Mouse (Mus musculus) midbrain, embryonic 12.5 days (tissue): ENCODE measurements at regions not wholly inside any gene's neighbourhood (a gene's known extent, or its start where the extent isn't known, plus 50 kb on each side); places are given as distances from the start of the nearest gene placed in this dataset.
"Not testable (repeated sequence)": the region's sequence is repeated elsewhere in the genome, so short reads cannot be mapped to it uniquely, and the experiment has no call there.

ENCODE experiments used
- ATAC-seq: fragments of 200-750 bp; cut with Nextera tagmentation; 2 replicates; pipeline ENCODE4 v1.8.0; 2017; ENCODE audit warnings: low read depth, moderate TSS enrichment, moderate library complexity; ENCODE audit not compliant: low FRiP score
- H3K27ac ChIP-seq: fragments of 300-500 bp; sonication (generic); replicated peaks from 2 replicates; pipeline ENCODE4 v1.5.1; 2016; ENCODE audit warnings: mild to moderate bottlenecking
- H3K27me3 ChIP-seq: fragments of 300-500 bp; sonication (generic); 2 replicates; pipeline ENCODE4 v1.6.1; 2016; ENCODE audit warnings: mild to moderate bottlenecking
- H3K36me3 ChIP-seq: fragments of 300-500 bp; sonication (generic); 2 replicates; pipeline ENCODE4 v1.6.1; 2016
- H3K4me1 ChIP-seq: fragments of 300-500 bp; sonication (generic); 2 replicates; pipeline ENCODE4 v1.6.1; 2016
- H3K4me2 ChIP-seq: fragments of 300-500 bp; sonication (generic); replicated peaks from 2 replicates; pipeline ENCODE4 v1.6.1; 2016; ENCODE audit warnings: mild to moderate bottlenecking, moderate library complexity
- H3K4me3 ChIP-seq: fragments of 300-500 bp; sonication (generic); 2 replicates; pipeline ENCODE4 v1.5.1; 2016; ENCODE audit warnings: mild to moderate bottlenecking
- H3K9ac ChIP-seq: fragments of 300-500 bp; sonication (generic); replicated peaks from 2 replicates; pipeline ENCODE4 v1.6.1; 2016; ENCODE audit warnings: mild to moderate bottlenecking, moderate library complexity
- H3K9me3 ChIP-seq: fragments of 300-500 bp; sonication (generic); 2 replicates; pipeline ENCODE4 v1.6.1; 2016; ENCODE audit warnings: mild to moderate bottlenecking
- WGBS: fragments of 180-500 bp; shearing (Covaris S2); methylation state at CpG from one replicate; pipeline ENCODE4 v1.1.7; 2016; 5-methylcytosine and 5-hydroxymethylcytosine counted together

- not testable (repeated sequence) for H3K9ac ChIP-seq, ATAC-seq, H3K4me2 ChIP-seq, H3K36me3 ChIP-seq, H3K4me1 ChIP-seq, H3K9me3 ChIP-seq, H3K4me3 ChIP-seq, H3K27me3 ChIP-seq, H3K27ac ChIP-seq
- WGBS, result 85% methylated on average over 3 of the region's 3 CpGs
Observed at GRCm38 (mm10) chr14:53654669-53655068, 599.2 kb downstream of the Dad1 start.

GRCm38 (mm10) chr14:53651061-53651460 lies 602.8 kb downstream of the Dad1 start:
- H3K27ac ChIP-seq, H3K36me3 ChIP-seq, H3K4me3 ChIP-seq, H3K9ac ChIP-seq, H3K9me3 ChIP-seq, H3K27me3 ChIP-seq, H3K4me2 ChIP-seq, ATAC-seq, H3K4me1 ChIP-seq: not testable (repeated sequence)
- WGBS, result 50% methylated on average over 5 of the region's 5 CpGs

- H3K9me3 ChIP-seq, ATAC-seq, H3K36me3 ChIP-seq, H3K4me3 ChIP-seq, H3K4me1 ChIP-seq, H3K27ac ChIP-seq, H3K9ac ChIP-seq, H3K27me3 ChIP-seq, H3K4me2 ChIP-seq: not testable (repeated sequence)
- 100% methylated on average over 2 of the region's 2 CpGs for WGBS
Observed at GRCm38 (mm10) chr14:53649189-53649588, 604.7 kb downstream of the Dad1 start.

- WGBS, result 76% methylated on average over 1 of the region's 1 CpGs
- not testable (repeated sequence) for ATAC-seq
Observed at GRCm38 (mm10) chr14:53640441-53640840, 613.5 kb downstream of the Dad1 start.

GRCm38 (mm10) chr14:53637664-53638063 lies 616.2 kb downstream of the Dad1 start:
- H3K36me3 ChIP-seq, H3K27ac ChIP-seq, ATAC-seq, H3K9me3 ChIP-seq, H3K4me3 ChIP-seq, H3K4me1 ChIP-seq, H3K9ac ChIP-seq, H3K4me2 ChIP-seq, H3K27me3 ChIP-seq: not testable (repeated sequence)
- WGBS, result 71% methylated on average over 1 of the region's 1 CpGs

More at GRCm38 (mm10) chr14:53640441-53640840, 613.5 kb downstream of the Dad1 start:
- not testable (repeated sequence) for H3K27me3 ChIP-seq, H3K9ac ChIP-seq, H3K9me3 ChIP-seq, H3K36me3 ChIP-seq, H3K4me2 ChIP-seq, H3K4me1 ChIP-seq, H3K27ac ChIP-seq, H3K4me3 ChIP-seq

- H3K36me3 ChIP-seq, H3K9ac ChIP-seq, H3K4me1 ChIP-seq, H3K27ac ChIP-seq, H3K4me3 ChIP-seq, H3K27me3 ChIP-seq, H3K9me3 ChIP-seq, ATAC-seq, H3K4me2 ChIP-seq: not testable (repeated sequence)
- whole genome bisulfite sequencing, result 61% methylated on average over 7 of the region's 7 CpGs
Observed at GRCm38 (mm10) chr14:53635206-53635605, 618.7 kb downstream of the Dad1 start.

GRCm38 (mm10) chr14:53634320-53634979 lies 619.5 kb downstream of the Dad1 start:
- not testable (repeated sequence) for H3K4me1 ChIP-seq, H3K27me3 ChIP-seq, H3K36me3 ChIP-seq, H3K9ac ChIP-seq, H3K27ac ChIP-seq, H3K4me3 ChIP-seq, ATAC-seq, H3K4me2 ChIP-seq, H3K9me3 ChIP-seq
- WGBS, result 54% methylated on average over 5 of the region's 5 CpGs

- ATAC-seq, H3K4me2 ChIP-seq, H3K27ac ChIP-seq, H3K9me3 ChIP-seq, H3K4me1 ChIP-seq, H3K36me3 ChIP-seq, H3K27me3 ChIP-seq, H3K4me3 ChIP-seq, H3K9ac ChIP-seq: not testable (repeated sequence)
- WGBS, result 73% methylated on average over 1 of the region's 1 CpGs
Observed at GRCm38 (mm10) chr14:53633743-53634142, 620.2 kb downstream of the Dad1 start.

- H3K27ac ChIP-seq, ATAC-seq, H3K4me3 ChIP-seq, H3K4me2 ChIP-seq, H3K27me3 ChIP-seq, H3K4me1 ChIP-seq, H3K36me3 ChIP-seq, H3K9ac ChIP-seq, H3K9me3 ChIP-seq: not testable (repeated sequence)
- 59% methylated on average over 4 of the region's 4 CpGs for WGBS
Observed at GRCm38 (mm10) chr14:53621376-53621775, 632.5 kb downstream of the Dad1 start.

GRCm38 (mm10) chr14:53616061-53616460 lies 637.8 kb downstream of the Dad1 start:
- H3K9me3 ChIP-seq, ATAC-seq, H3K27me3 ChIP-seq, H3K4me1 ChIP-seq, H3K27ac ChIP-seq, H3K36me3 ChIP-seq, H3K4me3 ChIP-seq, H3K9ac ChIP-seq, H3K4me2 ChIP-seq: not testable (repeated sequence)
- 49% methylated on average over 3 of the region's 3 CpGs for WGBS

- no peak for ATAC-seq
- Histone ChIP-seq H3K9ac (no peak overlapping the region), H3K36me3 (no peaks in the 10 kb centered on the region), H3K27ac (no peak overlapping the region), H3K4me1 (no peaks in the 10 kb centered on the region), H3K4me2 (no peak overlapping the region), H3K4me3 (no peak overlapping the region), H3K27me3 (no peaks in the 10 kb centered on the region), H3K9me3 (no peaks in the 10 kb centered on the region)
Observed at GRCm38 (mm10) chr14:53614341-53614740, 639.6 kb downstream of the Dad1 start.

- not testable (repeated sequence) for H3K27ac ChIP-seq, H3K9me3 ChIP-seq, H3K4me2 ChIP-seq, H3K4me1 ChIP-seq, H3K9ac ChIP-seq, H3K36me3 ChIP-seq, H3K27me3 ChIP-seq, H3K4me3 ChIP-seq, ATAC-seq
- WGBS, result 69% methylated on average over 3 of the region's 3 CpGs
Observed at GRCm38 (mm10) chr14:53599299-53599698, 654.6 kb downstream of the Dad1 start.

- H3K27ac ChIP-seq, ATAC-seq, H3K27me3 ChIP-seq, H3K36me3 ChIP-seq, H3K4me3 ChIP-seq, H3K4me2 ChIP-seq, H3K4me1 ChIP-seq, H3K9ac ChIP-seq, H3K9me3 ChIP-seq: not testable (repeated sequence)
Observed at GRCm38 (mm10) chr14:53597287-53597686, 656.6 kb downstream of the Dad1 start.
